In genomic region chr7:96681808-96682207, GRCm38 (mm10) we compare ENCODE assay signal across 25 mouse cellular contexts.
DNase-seq lines count a peak whose midpoint lies in the region; ATAC-seq lines count a peak whose summit lies in the region.
"Had no signal": no experiment of that assay in that cellular context is flagged by ENCODE, and none has a peak within 500 bp of the region (broad histone marks: within the 10 kb centered on the region; RNA-seq: fewer than 3 reads in every experiment).

No protein-coding gene starts in this region.

- no peak overlapping the region for H3K4me3 ChIP-seq in midbrain, embryonic 12.5 days
- no peak overlapping the region for H3K4me3 ChIP-seq in midbrain, embryonic 16.5 days (ENCODE audit: low read depth, low read length)
- H3K4me3 ChIP-seq in neural tube, embryonic 11.5 days (ENCODE audit: low read depth, low read length), result no peak overlapping the region
- no peak overlapping the region for H3K4me3 ChIP-seq in neural tube, embryonic 15.5 days (replicated peaks)
- H3K4me3 ChIP-seq: embryonic facial prominence, embryonic 12.5 days; embryonic facial prominence, embryonic 15.5 days; gastrocnemius, adult 2 months; heart, embryonic 10.5 days; heart, embryonic 13.5 days had no signal

- ATAC-seq in midbrain, embryonic 12.5 days (ENCODE audit: low FRiP score, low read depth), result peak; percentile 57
- ATAC-seq in midbrain, embryonic 16.5 days, result no peak
- 0 out of 2 replicates have a peak, but pooled peaks have one; percentile 42 for ATAC-seq in neural tube, embryonic 11.5 days (ENCODE audit: insufficient read depth, low FRiP score, low TSS enrichment)
- no peak for ATAC-seq in neural tube, embryonic 15.5 days (ENCODE audit: low FRiP score)
- ATAC-seq: CD4-positive, CD25-positive, alpha-beta regulatory T cell, adult 4 months; forebrain, embryonic 14.5 days; forebrain, postnatal 0 days had no signal

- no peak overlapping the region for H3K27ac ChIP-seq in midbrain, embryonic 12.5 days (replicated peaks)
- H3K27ac ChIP-seq in midbrain, embryonic 16.5 days (ENCODE audit: low read length), result no peak overlapping the region
- no peak overlapping the region for H3K27ac ChIP-seq in neural tube, embryonic 11.5 days (ENCODE audit: low read depth, low read length)
- H3K27ac ChIP-seq in neural tube, embryonic 15.5 days (replicated peaks), result no peak overlapping the region
- H3K27ac ChIP-seq: embryonic facial prominence, embryonic 12.5 days; embryonic facial prominence, embryonic 15.5 days; gastrocnemius, adult 2 months; heart, embryonic 10.5 days; heart, embryonic 13.5 days; hindbrain, embryonic 14.5 days had no signal

- H3K27me3 ChIP-seq in midbrain, embryonic 12.5 days, result peaks cover 55% of the 10 kb centered on the region
- no peaks in the 10 kb centered on the region for H3K27me3 ChIP-seq in midbrain, embryonic 16.5 days (ENCODE audit: control insufficient read depth, insufficient read depth, low read depth, low read length)
- no peaks in the 10 kb centered on the region for H3K27me3 ChIP-seq in neural tube, embryonic 11.5 days (ENCODE audit: control insufficient read depth, insufficient read depth, low read length)
- H3K27me3 ChIP-seq in neural tube, embryonic 15.5 days (replicated peaks), result no peaks in the 10 kb centered on the region
- H3K27me3 ChIP-seq: embryonic facial prominence, embryonic 12.5 days; embryonic facial prominence, embryonic 15.5 days had no signal

- H3K4me2 ChIP-seq in midbrain, embryonic 12.5 days (replicated peaks), result no peak overlapping the region
- no peak overlapping the region for H3K4me2 ChIP-seq in midbrain, embryonic 16.5 days (ENCODE audit: low read length)
- H3K4me2 ChIP-seq in neural tube, embryonic 11.5 days (ENCODE audit: low read depth), result no peak overlapping the region
- H3K4me2 ChIP-seq in neural tube, embryonic 15.5 days, result no peak overlapping the region
- H3K4me2 ChIP-seq: embryonic facial prominence, embryonic 12.5 days; embryonic facial prominence, embryonic 15.5 days; heart, embryonic 13.5 days; hindbrain, embryonic 14.5 days had no signal

- peaks cover 34% of the 10 kb centered on the region for H3K4me1 ChIP-seq in midbrain, embryonic 12.5 days
- peaks cover 8% of the 10 kb centered on the region; the same call in 1 of the 2 replicates for H3K4me1 ChIP-seq in midbrain, embryonic 16.5 days (ENCODE audit: control insufficient read depth, insufficient read depth, low read length)
- peaks cover 22% of the 10 kb centered on the region for H3K4me1 ChIP-seq in neural tube, embryonic 11.5 days (ENCODE audit: control insufficient read depth, insufficient read depth, low read length)
- peaks cover 10% of the 10 kb centered on the region for H3K4me1 ChIP-seq in neural tube, embryonic 15.5 days
- H3K4me1 ChIP-seq: embryonic facial prominence, embryonic 15.5 days had no signal

- no peak overlapping the region for H3K9ac ChIP-seq in midbrain, embryonic 12.5 days (replicated peaks)
- H3K9ac ChIP-seq in midbrain, embryonic 16.5 days (ENCODE audit: low read depth, low read length), result no peak overlapping the region
- H3K9ac ChIP-seq in neural tube, embryonic 11.5 days (ENCODE audit: low read length), result no peak overlapping the region
- no peak overlapping the region for H3K9ac ChIP-seq in neural tube, embryonic 15.5 days (replicated peaks)
- H3K9ac ChIP-seq: embryonic facial prominence, embryonic 12.5 days; embryonic facial prominence, embryonic 15.5 days; forebrain, postnatal 0 days; heart, embryonic 13.5 days; hindbrain, embryonic 14.5 days had no signal

- no peak for DNase-seq in neural tube, embryonic 11.5 days (ENCODE audit: low spot score)
- peak; percentile 60 for DNase-seq in retina, embryonic 14.5 days (ENCODE audit: low spot score)
- no peak for DNase-seq in urinary bladder, postnatal 14 days (ENCODE audit: low spot score)
- DNase-seq: adrenal gland, adult 2 months; adrenal gland, postnatal 14 days; cerebellum, adult 11 months; cerebellum, adult 2 months; cerebellum, adult 9-11 months; cerebellum, postnatal 25 days; forebrain, postnatal 0 days; gastrocnemius, adult 2 months; gastrocnemius, postnatal 14 days; heart, adult 18-20 months; heart, postnatal 14 days; heart, postnatal 4 days had no signal

- no peaks in the 10 kb centered on the region for H3K9me3 ChIP-seq in midbrain, embryonic 12.5 days
- no peaks in the 10 kb centered on the region for H3K9me3 ChIP-seq in midbrain, embryonic 16.5 days (replicated peaks; ENCODE audit: control insufficient read depth, low read length, poor library complexity, severe bottlenecking)
- no peaks in the 10 kb centered on the region for H3K9me3 ChIP-seq in neural tube, embryonic 11.5 days (ENCODE audit: control insufficient read depth, low read length)
- no peaks in the 10 kb centered on the region for H3K9me3 ChIP-seq in neural tube, embryonic 15.5 days (replicated peaks)
- H3K9me3 ChIP-seq: embryonic facial prominence, embryonic 12.5 days; embryonic facial prominence, embryonic 15.5 days; heart, embryonic 10.5 days; heart, embryonic 13.5 days had no signal

- WGBS in midbrain, embryonic 12.5 days, result 57% methylated on average over 4 of the region's 4 CpGs
- 47% methylated on average over 4 of the region's 4 CpGs for WGBS in midbrain, embryonic 16.5 days
- 71% methylated on average over 4 of the region's 4 CpGs for WGBS in neural tube, embryonic 11.5 days
- WGBS in neural tube, embryonic 15.5 days, result 49% methylated on average over 4 of the region's 4 CpGs

- no peaks in the 10 kb centered on the region for H3K36me3 ChIP-seq in midbrain, embryonic 12.5 days
- no peaks in the 10 kb centered on the region for H3K36me3 ChIP-seq in midbrain, embryonic 16.5 days (ENCODE audit: control insufficient read depth, insufficient read depth, low read length)
- no peaks in the 10 kb centered on the region for H3K36me3 ChIP-seq in neural tube, embryonic 11.5 days (ENCODE audit: control insufficient read depth, insufficient read depth, low read length)
- H3K36me3 ChIP-seq in neural tube, embryonic 15.5 days, result no peaks in the 10 kb centered on the region
- H3K36me3 ChIP-seq: embryonic facial prominence, embryonic 12.5 days; embryonic facial prominence, embryonic 15.5 days; heart, embryonic 10.5 days; heart, embryonic 13.5 days had no signal

Comparison
In these comparisons a context has a peak if more than half of its experiments do, and no peak if none do; other contexts are left out.
1. ATAC-seq: peak in midbrain, embryonic 12.5 days (single experiment) and neural tube, embryonic 11.5 days (single experiment); none in midbrain, embryonic 16.5 days (single experiment) and neural tube, embryonic 15.5 days (single experiment).